Mouse (Mus musculus) mouse embryonic stem cell (cell line): Measurements from ENCODE around the gene St5.

Experiments
- in situ Hi-C, 2 experiments: fragments of 300-500 bp; cut with MboI; formaldehyde crosslinking; loops; 1 replicate in 1 of 2; 3 replicates in 1 of 2; pipeline ENCODE4 v1.14.3; 2019 to 2020; ENCODE audit warnings: low sequenced_read_pairs in 2 of 2, low pct_unique_long_range_greater_than_20kb in 1 of 2, mixed read lengths in 1 of 2; ENCODE audit not compliant: unreplicated experiment in 1 of 2

The St5 gene

GRCm38 (mm10) chr7:109525740-109526663 lies 177.4 kb downstream of the St5 start:
- in situ Hi-C loops = loop anchor here in 1 of 2 experiments (10.0 kb wide), 1 partner anchor 169 kb away; no protein-coding TSS in a partner anchor

GRCm38 (mm10) chr7:109524763-109525162 lies 178.6 kb downstream of the St5 start:
- in situ Hi-C loops = loop anchor here in 1 of 2 experiments (10.0 kb wide), 1 partner anchor 170 kb away; no protein-coding TSS in a partner anchor

DNA sequence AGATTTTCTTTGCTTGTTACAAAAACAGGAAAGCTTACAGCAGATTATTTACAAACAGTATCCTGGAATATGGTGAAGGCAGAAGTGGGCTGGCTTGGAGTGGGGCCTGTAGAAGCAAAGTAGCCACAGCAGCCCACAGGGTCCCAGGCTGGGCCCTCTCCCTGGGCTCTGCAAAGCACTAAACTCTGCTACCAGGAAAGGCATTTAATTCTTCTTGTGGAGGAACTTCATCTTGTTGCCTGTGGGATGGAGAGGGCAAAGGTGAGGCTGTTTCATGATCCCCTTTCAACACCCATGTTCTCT lies 179.0 kb downstream of the St5 start:
- in situ Hi-C loops = loop anchor here in 1 of 2 experiments (10.0 kb wide), 1 partner anchor 170 kb away; no protein-coding TSS in a partner anchor

- in situ Hi-C loops = loop anchor here in 1 of 2 experiments (10.0 kb wide), 1 partner anchor 171 kb away; no protein-coding TSS in a partner anchor
Observed at GRCm38 (mm10) chr7:109523741-109524441, 179.5 kb downstream of the St5 start.

- in situ Hi-C loops = loop anchor here in 1 of 2 experiments (10.0 kb wide), 1 partner anchor 171 kb away; no protein-coding TSS in a partner anchor
Observed at GRCm38 (mm10) chr7:109523304-109523703, 180.1 kb downstream of the St5 start.

DNA sequence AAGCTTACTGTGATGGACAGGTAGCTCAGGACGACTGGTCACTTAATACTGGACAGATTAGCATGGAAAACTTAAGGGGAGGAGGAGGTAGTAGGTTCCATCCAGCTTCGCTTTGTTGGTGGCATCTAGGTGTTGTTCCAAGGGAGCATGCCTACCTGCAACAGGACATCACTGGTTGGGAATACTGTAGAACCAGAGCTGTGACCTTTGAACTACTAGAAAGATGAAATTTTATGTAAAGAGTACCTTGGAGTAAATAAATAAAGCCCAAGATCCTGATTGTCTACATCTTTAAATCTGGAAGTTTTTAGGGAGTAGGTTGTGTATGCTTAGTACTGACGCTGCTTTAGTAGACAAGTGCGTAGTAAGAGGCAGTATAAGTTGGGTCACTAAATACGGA lies 181.3 kb downstream of the St5 start:
- in situ Hi-C loops = loop anchor here in 1 of 2 experiments (10.0 kb wide), 1 partner anchor 173 kb away; no protein-coding TSS in a partner anchor

DNA sequence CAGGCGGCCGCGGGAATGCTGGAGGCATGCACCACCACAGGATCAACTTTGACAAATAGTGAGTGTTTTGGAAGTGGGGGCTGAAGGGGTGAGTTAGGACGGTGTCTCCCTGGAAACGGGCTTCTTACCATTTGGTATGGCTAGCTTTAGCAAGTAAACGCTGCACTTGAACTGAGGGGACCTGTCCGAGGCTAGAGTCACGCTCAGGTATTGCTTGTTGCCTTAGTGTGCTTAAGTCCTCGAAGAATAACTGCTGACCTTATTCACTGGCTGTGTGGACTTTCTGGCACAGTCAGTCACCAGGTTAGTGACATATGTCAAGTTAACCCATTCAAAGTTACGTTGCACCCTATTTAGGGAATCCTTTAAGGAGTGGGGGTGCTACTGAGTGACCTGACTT lies 183.5 kb downstream of the St5 start:
- in situ Hi-C loops = loop anchor here in 1 of 2 experiments (10.0 kb wide), 1 partner anchor 175 kb away; no protein-coding TSS in a partner anchor

GRCm38 (mm10) chr7:109518838-109519696 lies 184.3 kb downstream of the St5 start, which contains the start of gene Rpl27a:
Rpl27a (plus strand) TSS chr7:109519147.
- in situ Hi-C loops = no loop called here

DNA sequence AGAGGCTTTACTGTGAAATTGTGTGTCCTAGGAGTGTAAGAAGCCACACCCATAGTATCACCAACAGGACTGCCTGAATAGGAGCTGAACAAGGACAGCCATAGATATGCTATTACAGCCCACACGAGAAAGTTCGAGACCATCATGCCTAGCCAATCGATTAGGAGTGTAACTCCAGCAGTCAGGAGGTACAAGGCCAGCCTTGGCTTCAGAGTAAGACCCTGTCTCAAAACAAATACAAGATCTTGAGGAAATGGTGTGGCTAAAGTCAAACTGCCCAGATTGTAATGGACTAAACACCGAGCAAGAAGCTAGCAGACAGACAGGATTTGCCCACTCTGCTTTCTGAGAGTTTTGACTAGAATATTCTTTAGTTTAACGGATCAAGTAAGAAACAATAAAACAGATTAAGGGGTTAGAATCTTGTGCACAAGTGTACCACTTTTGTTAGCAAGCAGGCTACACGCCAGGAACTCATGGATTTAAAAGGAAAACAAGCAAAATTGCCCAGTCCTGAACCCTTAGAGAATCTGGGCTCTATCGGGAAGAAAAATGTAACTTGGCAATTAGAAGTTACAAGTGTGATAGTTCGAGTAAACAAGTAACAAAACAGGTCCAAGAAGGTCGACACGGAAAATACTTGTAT lies 185.2 kb downstream of the St5 start:
- in situ Hi-C loops = no loop called here

DNA sequence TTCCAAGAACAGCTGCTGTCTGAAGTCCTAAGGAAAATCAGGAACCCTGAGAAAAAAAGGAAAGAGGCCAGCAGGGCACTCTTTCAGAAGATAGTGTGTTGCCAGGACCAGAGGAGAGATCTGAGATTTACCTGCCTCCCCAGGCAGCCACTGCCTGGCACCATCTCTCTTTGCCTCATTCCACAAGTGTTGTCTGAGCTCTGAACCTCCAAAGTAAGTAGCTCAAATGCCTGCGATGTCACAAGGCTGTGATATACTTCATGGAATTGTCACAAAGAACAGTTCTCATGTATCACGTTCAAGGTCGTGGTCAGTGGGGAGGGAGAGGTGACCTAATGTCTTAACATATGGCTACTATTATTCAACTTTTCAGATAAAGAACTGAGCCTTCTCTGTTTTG lies 186.9 kb downstream of the St5 start:
- in situ Hi-C loops = no loop called here

- in situ Hi-C loops = no loop called here
Observed at GRCm38 (mm10) chr7:109511838-109512237, 191.6 kb downstream of the St5 start.

- in situ Hi-C loops = no loop called here
Observed at GRCm38 (mm10) chr7:109510799-109511198, 192.6 kb downstream of the St5 start.

- in situ Hi-C loops = no loop called here
Observed at GRCm38 (mm10) chr7:109508034-109508433, 195.4 kb downstream of the St5 start, which contains the start of gene Trim66. Trim66 (minus strand) TSS chr7:109508134.

GRCm38 (mm10) chr7:109507572-109507971 lies 195.8 kb downstream of the St5 start:
- in situ Hi-C loops = no loop called here

- in situ Hi-C loops = no loop called here
Observed at GRCm38 (mm10) chr7:109507119-109507518, 196.3 kb downstream of the St5 start.

DNA sequence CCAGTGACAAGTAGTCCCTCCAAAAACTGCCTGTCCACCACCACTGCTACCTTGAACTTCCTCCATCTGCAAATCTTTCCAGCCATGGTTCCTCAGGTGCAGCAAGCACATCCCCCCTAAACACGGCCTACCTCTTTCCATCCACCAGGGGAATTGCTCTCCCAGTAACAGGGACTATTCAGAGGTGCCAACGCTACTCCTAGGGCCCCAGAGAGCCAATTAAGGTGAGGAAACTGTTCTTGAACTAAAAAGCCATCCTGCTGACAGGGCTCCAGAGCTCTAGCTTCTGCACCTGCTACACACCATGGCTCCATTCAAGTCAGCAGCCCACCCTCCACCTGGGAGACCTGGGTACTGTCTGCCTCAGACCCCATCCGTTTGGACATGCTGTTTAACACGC lies 205.9 kb downstream of the St5 start:
- in situ Hi-C loops = no loop called here

- in situ Hi-C loops = no loop called here
Observed at GRCm38 (mm10) chr7:109493319-109494316, 209.8 kb downstream of the St5 start.
